Mouse (Mus musculus) lung, postnatal 25 days (tissue): ENCODE results near the gene Hnf4a.

ENCODE experiments used
- DNase-seq: peaks from one replicate; pipeline ENCODE4 v3.0.0; 2022; ENCODE audit warnings: low spot score

Hnf4a gene

DNA sequence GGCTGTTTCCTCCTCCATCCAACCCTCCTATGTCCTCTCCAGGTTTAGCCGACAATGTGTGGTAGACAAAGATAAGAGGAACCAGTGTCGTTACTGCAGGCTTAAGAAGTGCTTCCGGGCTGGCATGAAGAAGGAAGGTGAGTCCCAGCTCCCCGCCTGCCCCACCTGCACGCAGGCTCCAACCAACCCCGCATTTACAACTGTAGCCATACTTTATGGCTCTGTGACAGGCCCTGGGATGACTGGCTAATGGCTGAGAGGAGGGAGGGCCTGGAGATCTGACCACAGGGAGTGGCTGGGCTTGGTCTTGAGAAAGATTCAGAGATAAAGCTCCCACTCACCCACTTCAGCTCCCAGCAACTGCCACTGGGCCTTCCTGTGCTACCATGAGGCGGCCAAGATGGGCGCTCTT is 45.9 kb downstream of the Hnf4a start:
- no peak for DNase-seq

DNA sequence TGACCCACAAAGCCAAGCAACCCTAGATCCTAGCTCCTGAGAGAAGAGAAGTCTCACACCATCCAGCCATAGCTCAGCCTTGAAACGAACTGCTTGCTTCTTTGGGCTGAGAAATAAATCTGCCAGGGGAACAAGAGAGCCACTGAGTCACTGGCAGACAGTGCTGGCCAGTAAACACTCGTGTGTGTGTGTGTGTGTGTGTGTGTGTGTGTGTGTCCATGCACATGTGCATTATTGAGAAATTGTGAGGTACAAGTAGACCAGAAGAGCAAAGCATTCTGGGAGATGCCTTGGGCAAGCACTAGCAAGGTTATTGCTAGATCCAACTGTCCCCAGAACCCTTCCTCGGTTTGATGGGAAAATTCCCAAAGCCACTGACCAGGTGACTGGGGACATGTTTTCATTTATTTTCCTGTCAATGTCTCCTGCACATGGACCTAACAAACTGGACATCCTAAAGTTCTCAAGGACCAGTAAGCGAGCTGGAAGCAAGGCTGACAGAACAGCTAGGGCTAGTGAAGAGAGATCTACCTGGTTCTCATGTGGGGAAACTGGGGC is 47.9 kb downstream of the Hnf4a start:
- no peak for DNase-seq

DNA sequence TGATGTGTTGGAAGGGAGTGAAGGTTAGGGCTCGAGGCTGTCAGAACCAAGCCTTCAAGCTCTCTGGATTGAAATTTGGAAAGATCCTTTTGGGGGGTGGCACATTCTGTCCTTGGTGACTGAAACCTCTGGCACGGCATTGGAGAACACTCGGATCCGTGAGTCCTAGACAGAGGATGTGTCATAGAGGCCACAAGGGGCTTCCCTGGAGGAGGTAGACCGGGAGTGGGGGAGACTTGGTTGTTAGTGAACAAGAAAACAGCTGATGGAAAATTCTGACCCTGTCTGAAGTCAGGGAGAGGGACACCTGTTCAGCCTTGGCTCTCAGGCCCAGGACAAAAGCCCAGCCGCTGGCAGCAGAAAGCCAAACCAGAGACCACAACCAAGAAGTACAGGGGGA is 48.4 kb downstream of the Hnf4a start:
- DNase-seq = no peak

DNA sequence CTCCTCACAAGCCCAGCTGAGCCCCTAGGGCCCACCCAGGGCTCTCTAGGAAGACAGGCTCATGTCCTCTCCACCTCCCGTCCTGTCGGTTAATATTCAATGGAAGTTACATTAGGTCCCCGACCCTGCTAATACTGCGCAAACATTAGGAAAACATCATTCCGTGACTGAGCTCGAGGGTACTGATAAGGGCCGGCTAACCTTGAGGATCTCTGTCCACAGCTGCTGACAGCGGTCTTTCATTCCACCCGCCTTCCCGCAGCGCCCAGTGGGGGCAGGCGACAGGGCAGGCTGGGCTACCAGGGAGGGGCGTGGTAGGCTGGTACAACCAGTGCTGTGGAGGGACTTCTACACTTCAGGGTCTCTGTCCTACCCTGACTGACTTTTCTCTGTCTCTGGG is 48.8 kb downstream of the Hnf4a start:
- DNase-seq = no peak

DNA sequence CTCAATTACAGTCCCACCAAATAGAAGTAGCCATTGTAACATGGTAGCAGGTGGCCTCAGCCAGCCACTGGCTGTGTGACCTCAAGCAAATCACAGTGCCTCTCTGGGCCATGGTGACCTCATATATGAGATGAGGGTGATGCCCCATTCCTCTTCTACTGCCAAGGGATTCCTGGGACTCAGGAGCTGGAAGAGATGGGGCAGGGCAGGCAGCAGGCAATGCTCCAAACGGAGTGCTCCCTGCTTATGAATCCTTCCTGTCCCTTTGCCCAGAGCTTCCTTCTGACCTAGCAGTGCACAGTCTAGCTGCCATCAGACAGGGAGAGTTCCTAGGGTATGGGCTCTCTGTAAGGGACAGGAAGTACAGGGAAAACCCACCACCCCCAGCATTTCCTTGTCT is 51.9 kb downstream of the Hnf4a start:
- DNase-seq = no peak

DNA sequence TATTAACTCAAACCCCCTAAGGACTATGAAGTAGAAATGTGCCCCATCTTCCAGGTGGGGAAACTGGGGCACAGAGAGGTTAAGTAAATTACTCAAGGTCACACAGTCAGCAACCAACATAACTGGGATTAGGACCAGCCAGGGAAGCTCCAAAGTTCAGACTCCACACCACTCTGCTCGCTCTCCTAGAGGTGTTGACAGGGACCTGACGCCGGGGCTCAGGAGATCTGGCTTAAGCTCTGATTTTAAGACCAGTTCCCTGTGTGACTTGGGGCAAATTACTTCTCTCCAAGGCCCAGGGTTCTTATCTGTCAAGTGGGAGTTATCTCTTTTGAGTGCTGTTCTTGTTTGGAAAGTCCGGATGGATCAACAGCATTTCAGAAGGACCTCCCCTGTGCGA is 52.6 kb downstream of the Hnf4a start:
- no peak for DNase-seq

DNA sequence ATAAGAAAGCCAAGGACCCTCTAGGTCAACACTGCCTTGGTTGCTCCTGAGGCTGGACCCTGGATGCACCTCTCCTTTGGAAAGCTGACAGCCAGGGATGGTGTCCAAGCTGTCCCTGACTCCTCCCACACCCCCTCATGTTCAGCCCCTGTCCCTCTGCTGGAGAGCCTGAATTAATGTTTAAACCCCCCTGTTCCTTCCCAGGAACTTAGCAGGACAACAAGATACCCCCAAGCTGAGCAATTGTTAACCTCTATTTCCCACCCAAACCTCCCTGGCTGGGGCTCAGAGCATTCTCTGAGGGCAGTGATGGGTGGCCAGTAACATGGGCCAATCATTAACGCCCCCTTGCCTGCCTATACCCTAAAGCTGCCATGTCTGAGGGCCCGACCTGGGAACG is 53.6 kb downstream of the Hnf4a start:
- no peak for DNase-seq

DNA sequence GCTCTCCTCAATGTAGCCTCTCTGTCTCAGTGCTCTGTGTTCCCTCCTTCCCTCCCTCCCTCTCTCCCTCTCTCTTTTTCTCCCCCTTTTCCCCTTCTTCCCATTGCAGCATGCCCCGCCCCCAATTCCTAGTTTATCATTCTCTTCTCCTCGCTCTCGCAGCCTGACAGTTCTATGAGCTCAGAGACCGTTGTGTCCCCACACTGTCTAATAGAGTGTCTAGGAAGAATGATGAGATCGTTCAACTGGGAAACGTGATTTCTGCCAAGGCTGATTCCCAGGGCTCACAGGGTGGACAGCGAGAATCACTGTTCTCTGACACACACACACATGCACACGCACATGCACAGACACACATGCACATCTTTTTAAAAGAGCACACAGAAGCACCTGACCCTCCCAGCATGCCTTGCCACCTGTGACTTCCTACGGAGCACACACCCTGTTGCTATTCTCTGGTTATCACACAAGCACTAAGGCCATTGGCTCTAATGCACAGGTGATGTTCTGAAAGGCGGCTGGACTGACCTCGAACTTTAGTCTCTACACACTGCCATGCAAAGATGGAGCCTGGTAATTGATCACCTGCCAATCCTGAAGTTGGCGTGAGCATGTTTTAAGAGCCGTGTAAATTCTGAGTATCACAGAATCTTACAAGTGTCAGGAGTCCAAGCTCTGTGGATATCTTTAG is 54.8 kb downstream of the Hnf4a start:
- no peak for DNase-seq

DNA sequence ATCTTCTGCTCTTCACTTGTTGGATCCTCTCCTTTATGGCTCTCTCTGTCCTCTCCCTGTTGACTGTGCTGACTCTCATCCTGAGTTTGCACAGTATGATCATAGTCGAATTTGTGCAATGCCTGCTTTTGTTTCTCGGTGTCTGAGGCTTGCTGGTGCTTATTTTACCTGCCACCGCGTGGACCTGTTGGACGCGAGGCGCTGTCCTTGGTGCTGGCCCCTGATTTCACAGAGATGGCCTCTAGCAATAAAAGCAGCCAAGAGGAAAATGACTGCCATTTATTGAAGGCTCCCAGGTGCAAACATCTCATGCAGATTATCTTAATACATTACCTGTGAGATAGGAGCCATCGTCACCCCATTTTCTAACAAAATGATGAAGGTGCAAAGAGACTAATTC is 58.0 kb downstream of the Hnf4a start:
- no peak for DNase-seq

DNA sequence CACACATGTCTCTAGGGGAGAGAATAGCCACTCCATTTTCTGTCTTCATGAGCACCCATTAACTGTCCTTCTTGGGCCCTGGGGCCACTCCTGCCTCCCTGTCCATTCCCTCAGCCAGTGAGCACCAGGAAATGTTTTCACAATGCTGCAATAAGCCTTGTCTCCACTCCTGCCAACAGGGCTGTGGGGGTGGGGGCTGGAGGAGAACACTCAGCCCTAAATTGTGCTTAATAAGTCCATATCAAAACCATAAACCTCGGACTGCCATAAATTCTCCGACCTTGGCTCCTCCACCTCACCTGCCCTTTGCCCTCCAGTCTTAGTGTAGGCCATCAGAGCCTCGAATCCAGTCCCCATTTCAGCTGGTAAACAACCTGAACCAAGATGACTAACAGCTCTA is 67.7 kb downstream of the Hnf4a start:
- DNase-seq = no peak

DNA sequence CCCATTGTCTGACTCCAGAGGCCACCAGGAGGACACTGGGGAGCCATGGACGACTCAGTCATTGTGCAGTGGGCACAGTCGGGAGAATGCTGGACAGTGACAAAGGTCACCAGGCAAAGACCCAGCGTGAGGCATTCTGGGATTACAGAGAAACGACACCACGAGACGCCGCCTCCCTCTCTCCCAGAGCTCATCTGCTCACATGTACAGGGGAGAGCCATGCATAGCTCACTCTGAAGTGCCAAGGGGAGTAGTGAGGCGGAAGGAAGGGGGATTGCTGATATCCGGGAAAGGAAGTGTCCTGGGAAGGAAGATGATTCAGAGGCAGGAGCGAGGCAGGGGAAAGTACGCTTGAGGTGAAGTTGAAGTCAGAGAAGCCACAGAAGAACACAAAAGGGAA is 68.6 kb downstream of the Hnf4a start:
- DNase-seq = no peak

DNA sequence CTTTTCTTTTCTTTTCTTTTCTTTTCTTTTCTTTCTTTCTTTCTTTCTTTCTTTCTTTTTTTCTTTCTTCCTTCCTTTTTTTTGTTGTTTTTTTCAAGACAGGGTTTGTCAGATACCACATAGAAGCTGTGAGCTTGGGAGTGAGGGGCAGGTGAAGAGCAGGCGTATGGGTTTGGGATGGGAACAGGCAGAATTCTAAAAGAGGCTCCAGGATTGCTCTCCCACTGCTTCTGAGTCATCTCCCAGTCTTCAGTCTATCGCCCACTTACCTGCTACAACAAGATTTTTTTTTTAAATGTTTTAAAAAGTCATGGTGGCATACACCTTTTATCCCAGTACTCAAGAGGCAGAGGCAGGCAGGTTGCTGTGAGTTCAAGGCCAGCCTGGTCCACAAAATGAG is 71.4 kb downstream of the Hnf4a start:
- no peak for DNase-seq

DNA sequence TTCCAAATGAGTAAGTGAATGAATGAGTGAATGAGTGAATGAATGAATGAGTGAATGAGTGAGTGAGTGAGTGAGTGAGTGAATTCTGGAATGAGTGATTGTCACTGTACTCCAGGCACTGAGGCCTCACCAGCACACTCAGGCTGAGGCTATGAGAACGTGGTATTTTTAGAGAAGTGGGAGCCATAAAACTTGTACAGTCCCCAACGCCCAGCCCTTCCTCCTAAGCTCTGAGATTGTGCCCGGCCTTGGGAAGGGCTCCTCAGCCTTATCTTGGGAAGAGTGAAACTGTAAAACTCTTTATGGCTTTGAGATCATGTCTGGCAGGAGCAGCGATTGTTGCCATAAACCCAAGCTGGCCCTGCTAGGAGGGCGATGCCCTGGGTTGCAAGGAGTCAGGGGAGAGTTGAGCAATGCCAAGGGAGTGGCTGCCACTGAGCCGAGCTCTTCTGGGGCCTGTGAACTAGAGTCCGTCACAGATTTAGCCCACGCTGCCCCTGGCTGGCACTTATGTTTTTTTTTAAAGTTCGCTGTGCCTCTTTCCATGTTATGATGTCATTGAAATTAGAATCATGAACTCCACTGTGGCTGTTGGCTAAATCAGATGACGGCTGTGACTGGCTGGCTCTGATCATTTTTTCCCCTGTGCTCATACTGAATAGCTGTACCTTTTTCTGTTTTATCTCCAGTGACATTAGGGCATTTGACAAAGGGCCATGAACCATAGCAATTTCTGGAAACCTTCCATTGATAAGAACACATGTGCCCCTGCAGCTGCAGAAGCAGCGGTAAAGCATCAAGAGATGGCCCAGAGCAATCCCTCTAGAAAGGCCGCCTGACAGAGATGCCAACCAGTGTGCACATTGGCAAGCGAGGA is 73.7 kb downstream of the Hnf4a start:
- peak; percentile 45 for DNase-seq

DNA sequence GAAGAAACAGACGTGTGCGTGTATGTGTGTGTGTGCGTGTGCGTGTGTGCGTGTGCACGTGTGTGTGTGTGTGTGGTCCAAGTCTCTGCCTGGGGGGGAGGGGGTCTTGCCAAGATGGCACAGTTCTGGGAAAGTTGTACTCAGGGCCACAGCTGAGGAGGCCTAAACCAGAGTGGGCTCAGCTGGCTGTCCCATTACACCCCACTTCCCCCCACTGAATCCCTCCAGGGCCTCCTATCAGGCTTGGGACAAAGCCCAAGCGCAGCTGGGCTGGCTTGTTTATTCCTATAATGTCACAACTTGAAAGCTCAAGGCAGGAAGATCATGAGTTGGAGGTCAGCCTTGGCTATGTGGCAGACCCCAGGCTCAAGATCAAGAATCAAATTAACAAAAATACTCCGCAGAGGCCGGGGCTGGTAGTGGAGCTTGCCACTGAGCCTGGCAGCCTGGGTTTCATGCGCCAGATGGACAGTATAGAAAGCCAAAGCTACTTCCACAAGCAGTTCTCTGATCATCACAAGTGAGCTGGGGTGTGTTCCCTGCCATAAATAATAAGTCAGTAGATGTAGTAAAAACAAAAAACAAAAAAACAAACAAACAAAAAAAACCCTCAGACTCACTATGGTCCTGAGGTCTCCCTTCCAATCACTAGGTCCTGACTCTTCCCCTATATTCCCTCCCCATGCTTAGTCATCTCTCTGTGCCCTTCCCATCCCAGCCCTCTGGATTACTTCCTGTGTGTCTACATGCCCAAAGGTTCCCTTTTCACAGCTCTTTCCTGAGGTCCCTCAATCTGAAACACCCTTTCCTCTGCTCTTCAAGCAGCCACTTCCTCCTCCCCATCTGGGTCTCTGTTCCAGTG is 76.8 kb downstream of the Hnf4a start:
- DNase-seq = no peak

DNA sequence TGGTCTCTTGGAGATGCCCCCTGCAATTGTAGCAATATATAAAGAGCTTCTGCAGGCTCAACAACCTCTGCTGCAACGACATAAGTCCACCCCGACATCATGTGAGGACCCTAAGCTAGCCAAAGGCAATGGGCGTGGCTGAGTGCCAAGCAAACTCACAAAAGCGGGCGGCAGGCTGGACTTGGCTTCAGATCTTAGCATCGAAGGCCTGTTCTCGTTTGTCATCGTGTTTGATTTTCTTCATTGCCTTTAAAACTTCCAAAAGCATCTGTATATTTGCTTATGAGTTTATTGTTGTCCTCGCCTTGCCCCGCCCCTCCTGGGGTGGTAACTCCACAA is 77.4 kb downstream of the Hnf4a start:
- no peak for DNase-seq

DNA sequence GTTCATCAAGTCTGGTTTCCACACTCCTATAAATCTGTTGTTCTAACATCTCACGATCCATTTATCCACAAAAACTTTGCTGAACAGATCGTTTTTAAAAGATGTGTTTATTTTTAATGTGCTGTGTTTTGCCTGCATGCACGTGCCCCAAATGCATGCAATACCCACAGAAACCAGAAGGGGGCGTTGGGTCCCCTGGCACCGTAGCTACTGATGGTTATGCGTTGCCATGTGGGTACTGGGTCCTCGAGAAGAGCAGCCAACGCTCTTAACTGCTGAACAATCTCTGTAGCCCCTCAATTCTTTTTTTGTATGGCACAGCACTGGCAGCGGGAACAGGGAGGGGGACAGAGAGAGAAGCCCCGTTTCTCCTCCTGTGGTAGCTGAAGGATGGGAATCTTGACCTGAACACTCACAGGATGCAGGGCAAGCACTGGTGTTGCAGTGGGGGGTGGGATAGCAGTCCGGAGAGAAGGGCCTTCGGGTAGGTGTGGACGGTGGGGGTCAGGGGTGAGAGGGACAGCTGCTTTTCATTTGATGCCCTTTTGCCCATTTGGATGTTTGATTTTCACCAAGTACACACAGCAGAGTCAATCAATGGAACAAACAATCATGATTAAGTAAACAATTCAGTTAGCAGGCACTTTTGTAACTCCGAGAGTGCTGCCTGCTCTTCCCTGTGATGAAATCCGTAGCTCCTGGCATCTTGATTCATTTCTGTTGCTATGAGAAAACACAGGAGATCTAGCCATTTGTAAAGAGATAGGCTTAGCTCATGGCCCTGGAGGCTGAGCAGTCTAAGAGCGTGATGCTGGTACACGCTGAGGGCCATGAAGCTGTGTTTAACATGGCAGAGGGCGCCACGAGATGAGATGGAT is 80.0 kb downstream of the Hnf4a start:
- no peak for DNase-seq

DNA sequence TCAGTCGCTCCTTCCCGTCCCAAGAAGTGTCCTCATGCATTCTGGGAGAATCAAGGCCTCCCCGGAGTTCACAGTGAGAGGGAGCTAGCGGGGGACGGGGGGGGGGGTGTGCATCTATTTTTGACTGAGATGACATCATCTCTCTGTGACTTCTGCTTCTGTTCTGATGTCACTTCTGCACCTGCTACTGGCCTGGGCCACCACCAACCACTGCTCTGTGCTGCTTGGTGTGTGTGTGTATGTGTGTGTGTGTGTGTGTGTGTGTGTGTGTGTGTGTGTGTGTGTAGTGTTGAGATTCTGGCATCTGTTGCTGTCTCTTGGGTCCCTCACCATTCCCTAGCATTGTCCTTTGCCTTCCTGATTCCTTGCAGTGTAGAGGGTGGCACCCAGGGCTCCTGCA is 80.9 kb downstream of the Hnf4a start:
- DNase-seq = no peak

DNA sequence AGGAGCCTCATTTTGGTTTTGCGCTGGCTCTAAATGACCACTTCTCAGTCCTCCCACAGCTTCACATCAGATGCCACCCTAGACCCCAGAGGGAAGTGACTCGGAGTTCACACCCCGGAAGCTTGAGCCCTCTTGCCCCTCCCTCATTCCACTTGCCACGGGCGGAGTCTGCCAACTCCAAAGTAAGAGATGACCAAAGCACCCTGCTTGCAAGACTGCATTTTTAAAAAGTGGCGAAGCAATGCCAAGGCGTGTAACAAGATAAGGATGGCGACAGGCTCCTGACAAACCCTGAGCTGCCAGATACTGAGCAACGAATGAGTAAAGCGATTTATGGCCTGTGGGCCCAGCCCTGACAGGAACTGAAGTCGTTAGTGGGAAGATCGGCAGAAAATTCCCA is 83.6 kb downstream of the Hnf4a start:
- DNase-seq = no peak

DNA sequence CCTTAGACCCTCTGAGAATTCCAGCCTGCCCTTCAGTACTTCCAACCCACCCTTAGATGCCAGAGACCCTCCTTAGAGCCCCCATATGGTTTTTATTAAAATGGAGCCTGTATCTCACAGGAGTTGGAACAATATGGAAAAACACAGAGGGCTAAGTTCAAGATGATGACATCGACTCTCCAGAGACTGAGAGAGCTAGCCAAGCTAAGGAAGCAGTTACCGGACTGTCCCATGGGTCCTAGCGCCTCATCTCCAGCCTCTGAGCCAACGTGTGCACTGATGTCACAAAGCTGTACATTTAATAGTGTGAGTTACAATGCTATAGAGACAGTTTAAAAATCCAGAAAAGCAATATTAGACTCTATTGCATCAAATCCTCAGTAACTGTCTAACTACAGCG is 84.4 kb downstream of the Hnf4a start:
- DNase-seq = no peak

DNA sequence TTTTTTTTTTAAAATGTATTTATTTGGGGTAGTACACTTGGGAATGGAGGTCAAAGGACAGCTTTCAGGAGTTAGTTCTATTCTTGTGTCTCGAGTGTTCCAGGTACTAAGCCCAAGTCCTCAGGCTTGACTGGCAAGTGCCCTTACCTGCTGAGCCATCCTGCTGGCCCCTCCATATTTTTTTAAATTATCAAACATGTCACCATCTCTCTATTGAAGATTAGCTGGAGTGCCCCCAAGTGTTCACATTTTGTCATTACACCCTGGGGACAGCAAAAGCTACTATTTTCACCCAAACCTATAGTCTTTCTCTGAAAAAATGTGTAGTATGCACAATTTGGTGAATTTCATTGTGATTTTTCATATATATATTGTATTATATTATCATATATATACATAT is 85.5 kb downstream of the Hnf4a start:
- DNase-seq = no peak

DNA sequence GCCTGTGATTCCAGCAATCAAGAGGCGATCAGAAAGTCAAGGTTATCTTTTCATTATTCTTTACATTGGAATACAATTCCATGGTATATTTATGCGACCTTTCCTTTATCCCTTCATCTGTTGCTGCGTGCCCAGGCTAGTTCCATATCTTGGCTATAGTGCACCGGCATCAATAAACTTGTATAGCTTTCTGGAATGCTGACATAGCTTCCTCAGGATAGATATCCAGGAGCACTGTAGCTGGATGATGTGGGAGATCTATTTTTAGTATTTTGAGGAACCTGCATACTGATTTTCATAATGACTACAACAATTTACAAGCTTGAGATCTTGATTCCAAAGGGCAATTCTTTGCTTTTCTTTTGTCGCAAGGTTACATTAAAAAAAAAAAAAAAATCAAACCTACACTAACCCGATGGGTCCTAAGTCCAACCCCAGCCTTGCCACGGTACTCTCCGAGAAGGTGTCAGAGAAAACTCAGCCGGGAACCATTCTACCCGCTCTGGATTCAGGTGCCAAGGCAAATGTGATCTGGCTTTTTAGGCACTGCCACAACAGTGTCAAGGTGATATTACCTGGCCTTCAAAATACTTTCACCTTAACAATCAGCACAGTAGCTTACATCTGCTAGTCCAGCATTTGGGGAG is 87.2 kb downstream of the Hnf4a start:
- DNase-seq = no peak
